ENCODE assay signal across 8 mouse cellular contexts in the genomic region with DNA sequence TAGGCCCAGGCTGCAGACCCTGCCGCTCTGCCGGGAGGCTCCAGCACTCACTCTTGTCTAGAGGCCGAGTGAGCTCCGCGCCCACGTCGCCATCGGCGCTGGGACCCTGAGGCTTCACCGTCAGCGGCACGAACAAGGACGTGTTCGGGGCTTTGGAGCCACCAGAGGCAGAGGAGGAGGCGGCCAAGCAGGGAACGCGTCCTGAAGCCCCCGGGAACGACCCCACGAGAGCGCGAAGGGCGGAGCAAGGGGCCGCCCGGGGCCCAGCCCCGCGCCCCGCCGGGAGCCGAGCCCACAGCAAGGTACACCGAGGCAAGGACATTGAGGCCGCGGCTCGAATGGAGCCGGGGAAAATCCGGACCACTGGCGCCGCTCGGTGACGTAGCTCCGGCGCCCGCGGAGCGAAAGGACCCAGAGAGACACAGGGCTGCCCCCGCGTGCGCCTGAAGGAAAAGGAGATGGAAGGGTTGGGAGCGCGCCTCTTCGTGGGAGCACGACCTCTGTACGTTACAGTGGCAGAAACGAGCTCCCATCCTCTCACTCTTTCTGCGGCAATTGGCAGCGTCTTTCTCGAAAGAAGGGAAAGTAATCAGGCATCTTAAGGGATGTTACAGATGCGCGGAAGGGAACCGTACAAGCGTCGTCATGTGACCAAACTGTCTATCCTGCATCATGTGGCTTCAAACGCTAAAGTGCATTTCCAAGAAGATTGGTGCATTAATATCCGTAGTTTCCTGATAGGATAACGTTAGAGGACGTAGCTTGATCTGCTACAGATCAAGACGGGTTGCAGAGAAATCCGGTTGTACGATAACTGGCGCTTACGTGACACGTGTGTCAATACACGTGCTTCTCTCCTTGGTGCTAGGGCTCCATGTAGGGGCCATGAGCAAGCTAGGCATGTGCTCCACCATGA. TPM values are rescaled to one million over a fixed set of nuclear protein-coding genes. Genes with fewer than 3 reads are reported as not detected.
DNase-seq lines count a peak whose midpoint lies in the region; ATAC-seq and TF ChIP-seq lines count a peak whose summit lies in the region.

A gene (plus strand): TSS at position 126 of the 916 bp plus-strand sequence.
A gene (minus strand): TSS at position 375 of the 916 bp plus-strand sequence.

- H3K4me1 ChIP-seq in E14TG2a.4 (replicated peaks; ENCODE audit: low read depth, low read length): peaks cover 48% of the 10 kb centered on the region
- peaks cover 17% of the 10 kb centered on the region for H3K4me1 ChIP-seq in forebrain, embryonic 12.5 days
- peaks cover 8% of the 10 kb centered on the region; the same call in 1 of the 2 replicates for H3K4me1 ChIP-seq in heart, postnatal 0 days (ENCODE audit: control insufficient read depth, insufficient read depth)
- peaks cover 16% of the 10 kb centered on the region for H3K4me1 ChIP-seq in liver, embryonic 16.5 days (ENCODE audit: control insufficient read depth, low read depth, low read length)
- H3K4me1 ChIP-seq in neural tube, embryonic 13.5 days (replicated peaks): peaks cover 21% of the 10 kb centered on the region
- peaks cover 4% of the 10 kb centered on the region for H3K4me1 ChIP-seq in testis, adult 2 months (ENCODE audit: control insufficient read depth, insufficient read depth, low read length)

- H3K36me3 ChIP-seq in E14TG2a.4 (ENCODE audit: insufficient read depth, low read length): peaks cover 41% of the 10 kb centered on the region
- peaks cover 26% of the 10 kb centered on the region for H3K36me3 ChIP-seq in forebrain, embryonic 12.5 days (replicated peaks)
- H3K36me3 ChIP-seq in heart, postnatal 0 days (replicated peaks; ENCODE audit: control insufficient read depth, insufficient read depth, low read length): peaks cover 31% of the 10 kb centered on the region
- peaks cover 3% of the 10 kb centered on the region; the same call in 1 of the 2 replicates for H3K36me3 ChIP-seq in liver, embryonic 16.5 days (ENCODE audit: control insufficient read depth, insufficient read depth)
- peaks cover 31% of the 10 kb centered on the region for H3K36me3 ChIP-seq in neural tube, embryonic 13.5 days
- no peaks in the 10 kb centered on the region; the same call in none of the 2 replicates for H3K36me3 ChIP-seq in testis, adult 2 months (ENCODE audit: control insufficient read depth, insufficient read depth, low read length)

- H3K27ac ChIP-seq in forebrain, embryonic 12.5 days: peak within 1 kb of the TSS; percentile 80
- H3K27ac ChIP-seq in heart, postnatal 0 days (ENCODE audit: low read depth): peak within 1 kb of the TSS; percentile 78
- H3K27ac ChIP-seq in liver, embryonic 16.5 days (ENCODE audit: low read length): peak within 1 kb of the TSS; percentile 78
- peak within 1 kb of the TSS; percentile 91 for H3K27ac ChIP-seq in neural tube, embryonic 13.5 days (replicated peaks)
- peak within 1 kb of the TSS; percentile 97 for H3K27ac ChIP-seq in testis, adult 2 months (ENCODE audit: control insufficient read depth, insufficient read depth, low read depth, low read length)

- H3K9me3 ChIP-seq in E14TG2a.4 (ENCODE audit: low read length): no peaks in the 10 kb centered on the region
- H3K9me3 ChIP-seq in forebrain, embryonic 12.5 days: no peaks in the 10 kb centered on the region
- H3K9me3 ChIP-seq in heart, postnatal 0 days (replicated peaks; ENCODE audit: control insufficient read depth, low read length): no peaks in the 10 kb centered on the region
- no peaks in the 10 kb centered on the region for H3K9me3 ChIP-seq in liver, embryonic 16.5 days (replicated peaks; ENCODE audit: control insufficient read depth, low read length)
- H3K9me3 ChIP-seq in neural tube, embryonic 13.5 days: no peaks in the 10 kb centered on the region

- no peaks in the 10 kb centered on the region for H3K27me3 ChIP-seq in E14TG2a.4 (ENCODE audit: insufficient read depth, low read length)
- no peaks in the 10 kb centered on the region for H3K27me3 ChIP-seq in forebrain, embryonic 12.5 days
- no peaks in the 10 kb centered on the region for H3K27me3 ChIP-seq in heart, postnatal 0 days (ENCODE audit: control insufficient read depth, insufficient read depth, low read length)
- no peaks in the 10 kb centered on the region for H3K27me3 ChIP-seq in liver, embryonic 16.5 days (ENCODE audit: control insufficient read depth, insufficient read depth, low read depth, low read length)
- no peaks in the 10 kb centered on the region for H3K27me3 ChIP-seq in neural tube, embryonic 13.5 days
- no peaks in the 10 kb centered on the region for H3K27me3 ChIP-seq in testis, adult 2 months (ENCODE audit: control insufficient read depth, insufficient read depth, low read length)

- no peak; the same call in 1 of the 2 replicates for TF ChIP-seq EP300 in heart, postnatal 0 days (IDR thresholded peaks at IDR 0.05; ENCODE audit: low read depth)

- ATAC-seq in forebrain, embryonic 12.5 days (ENCODE audit: low FRiP score): peak; percentile 91
- ATAC-seq in heart, postnatal 0 days (ENCODE audit: insufficient read depth, low read depth): peak; percentile 87
- peak; percentile 89 for ATAC-seq in liver, embryonic 16.5 days (ENCODE audit: low read depth)
- peak; percentile 92 for ATAC-seq in neural tube, embryonic 13.5 days (ENCODE audit: low read depth)

- peak; percentile 87 for DNase-seq in c-Kit-positive CD71-positive TER-119-positive erythroid progenitor cells, embryonic 14.5 days (ENCODE audit: low spot score)
- peak; percentile 91 for DNase-seq in heart, postnatal 0 days (ENCODE audit: low spot score)
- peak; percentile 96 for DNase-seq in kidney, postnatal 4 days

- TF ChIP-seq CTCF in E14TG2a.4 (conservative IDR thresholded peaks at IDR 0.05; ENCODE audit: low read length): no peak
- no peak for TF ChIP-seq CTCF in heart, postnatal 0 days (IDR thresholded peaks at IDR 0.05; ENCODE audit: low read depth)
- TF ChIP-seq CTCF in testis, adult 2 months (IDR thresholded peaks at IDR 0.05; ENCODE audit: control insufficient read depth, insufficient read depth, insufficient replicate concordance, low read depth, low read length): no peak

- H3K9ac ChIP-seq in forebrain, embryonic 12.5 days: peak within 1 kb of the TSS; percentile 92
- H3K9ac ChIP-seq in heart, postnatal 0 days (replicated peaks; ENCODE audit: low read depth, low read length): peak within 1 kb of the TSS; percentile 88
- peak within 1 kb of the TSS; percentile 95 for H3K9ac ChIP-seq in liver, embryonic 16.5 days (ENCODE audit: low read depth, low read length)
- peak within 1 kb of the TSS; percentile 94 for H3K9ac ChIP-seq in neural tube, embryonic 13.5 days

- peak within 1 kb of the TSS; percentile 99 for H3K4me3 ChIP-seq in E14TG2a.4 (replicated peaks; ENCODE audit: low read length)
- H3K4me3 ChIP-seq in forebrain, embryonic 12.5 days (replicated peaks): peak within 1 kb of the TSS; percentile 95
- H3K4me3 ChIP-seq in heart, postnatal 0 days (ENCODE audit: low read depth, low read length): peak within 1 kb of the TSS; percentile 76
- peak within 1 kb of the TSS; percentile 86 for H3K4me3 ChIP-seq in liver, embryonic 16.5 days (ENCODE audit: low read depth, low read length)
- H3K4me3 ChIP-seq in neural tube, embryonic 13.5 days: peak within 1 kb of the TSS; percentile 99
- peak within 1 kb of the TSS; percentile 91 for H3K4me3 ChIP-seq in testis, adult 2 months (ENCODE audit: control insufficient read depth, low read depth, low read length)

- peak; percentile 60 for TF ChIP-seq POLR2A in testis, adult 2 months (IDR thresholded peaks at IDR 0.05; ENCODE audit: control insufficient read depth, low read depth, low read length)

- peak within 1 kb of the TSS; percentile 67 for H3K4me2 ChIP-seq in forebrain, embryonic 12.5 days
- peak within 1 kb of the TSS; percentile 62 for H3K4me2 ChIP-seq in heart, postnatal 0 days (ENCODE audit: low read depth, low read length)
- peak within 1 kb of the TSS; percentile 64 for H3K4me2 ChIP-seq in liver, embryonic 16.5 days (ENCODE audit: low read depth, low read length)
- H3K4me2 ChIP-seq in neural tube, embryonic 13.5 days: peak within 1 kb of the TSS; percentile 83

- under 1% methylated on average over 73 of the region's 73 CpGs for WGBS in forebrain, embryonic 12.5 days
- WGBS in heart, postnatal 0 days: under 1% methylated on average over 73 of the region's 73 CpGs
- WGBS in liver, embryonic 16.5 days (ENCODE audit: insufficient replicate concordance): under 1% methylated on average over 73 of the region's 73 CpGs
- under 1% methylated on average over 66 of the region's 73 CpGs for WGBS in neural tube, embryonic 13.5 days

RNA-seq across cellular contexts. Expression of the first gene that starts in this region (rescaled TPM):
- 0.65 and 0.88 TPM in 2 replicates for polyA plus RNA-seq in forebrain, embryonic 12.5 days (2016; fragmentation: Nextera tagmentation; extraction: Ambion mirVana)
- total RNA-seq in heart, postnatal 0 days (2014; rRNA removed; ENCODE audit: low replicate concordance): 0.15 and 3.2 TPM in 2 replicates
- polyA plus RNA-seq in heart, postnatal 0 days (2015; fragmentation: Nextera tagmentation; extraction: Ambion mirVana): 0.19 and 0.36 TPM in 2 replicates
- polyA plus RNA-seq in liver, embryonic 16.5 days (2015; fragmentation: Nextera tagmentation; extraction: Ambion mirVana): 0.08 and 0.09 TPM in 2 replicates
- 1.6 and 1.8 TPM in 2 replicates for polyA plus RNA-seq in neural tube, embryonic 13.5 days (2015; fragmentation: Nextera tagmentation; extraction: Ambion mirVana)
- 5.3 and 6.2 TPM in 2 replicates for polyA plus RNA-seq in testis, adult 2 months (2012; rRNA removed)

RNA-seq across cellular contexts. Expression of the second gene that starts in this region (rescaled TPM):
- polyA plus RNA-seq in forebrain, embryonic 12.5 days (2016; fragmentation: Nextera tagmentation; extraction: Ambion mirVana): 26.4 and 28.9 TPM in 2 replicates
- 34.1 and 35.9 TPM in 2 replicates for total RNA-seq in heart, postnatal 0 days (2014; rRNA removed; ENCODE audit: low replicate concordance)
- 23.2 and 26.3 TPM in 2 replicates for polyA plus RNA-seq in heart, postnatal 0 days (2015; fragmentation: Nextera tagmentation; extraction: Ambion mirVana)
- polyA plus RNA-seq in liver, embryonic 16.5 days (2015; fragmentation: Nextera tagmentation; extraction: Ambion mirVana): 11.4 and 11.6 TPM in 2 replicates
- polyA plus RNA-seq in neural tube, embryonic 13.5 days (2015; fragmentation: Nextera tagmentation; extraction: Ambion mirVana): 20.5 and 21.6 TPM in 2 replicates
- 15.1 and 15.3 TPM in 2 replicates for polyA plus RNA-seq in testis, adult 2 months (2012; rRNA removed)

Comparison
In these comparisons a context has a peak if more than half of its experiments do, and no peak if none do; other contexts are left out.
1. Peak in every context shown above with its lines: DNase-seq, ATAC-seq, H3K4me3 ChIP-seq and H3K27ac ChIP-seq.